Mouse (Mus musculus): Measurements from ENCODE around the gene Ghdc. TPM values are rescaled to one million over a fixed set of nuclear protein-coding genes. Genes with fewer than 3 reads are reported as not detected.

Ghdc gene
- polyA plus RNA-seq, 2 experiments = 3.7 to 12.1 TPM

DNA sequence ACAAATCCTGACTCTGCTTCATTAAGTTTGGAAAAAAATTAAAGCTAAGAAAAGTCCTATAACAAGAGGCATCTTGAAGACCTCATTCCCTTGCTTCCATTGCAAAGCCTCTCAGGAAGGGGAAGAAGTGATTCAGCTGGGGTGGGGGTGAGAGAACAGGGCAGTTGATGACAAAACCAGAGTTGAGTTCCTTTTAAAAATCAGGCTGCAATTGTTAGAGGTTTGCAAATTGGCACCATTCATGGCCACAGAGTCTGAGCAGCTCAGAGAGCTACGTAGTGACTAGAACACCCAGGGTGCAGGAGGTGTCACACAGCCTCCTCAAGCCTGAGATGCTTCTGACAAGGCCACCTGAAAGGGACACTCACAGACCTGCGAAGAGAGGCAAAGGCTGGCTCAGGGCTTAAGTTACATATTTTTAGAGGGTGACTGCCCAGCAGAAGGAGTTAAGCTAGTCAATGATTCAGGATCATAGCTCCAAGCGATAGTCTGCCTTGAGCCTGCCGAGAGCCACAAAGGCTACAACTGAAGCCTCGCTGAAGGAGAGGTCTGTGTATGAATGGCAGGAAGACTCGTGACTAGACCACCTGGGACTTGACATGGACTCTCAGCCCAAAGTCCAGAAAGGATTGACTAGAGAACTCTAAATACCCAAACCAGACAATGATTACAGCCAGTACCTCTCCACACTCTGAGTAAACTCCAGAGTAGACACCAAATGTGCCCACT is 40.1 kb downstream of the Ghdc start:
- Histone ChIP-seq H3K4me1 (ENCODE audit: control insufficient read depth, insufficient read depth, low read length) (no peaks in the 10 kb centered on the region), H3K27ac (replicated peaks; ENCODE audit: low read depth, low read length) (no peak overlapping the region), H3K4me3 (replicated peaks; ENCODE audit: low read length) (no peak overlapping the region), H3K9me3 (ENCODE audit: control insufficient read depth, low read length) (no peaks in the 10 kb centered on the region), H3K9ac (ENCODE audit: low read depth, low read length, severe bottlenecking) (no peak overlapping the region), H3K27me3 (ENCODE audit: control insufficient read depth, insufficient read depth, low read length) (no peaks in the 10 kb centered on the region), H3K36me3 (ENCODE audit: control insufficient read depth, insufficient read depth, low read length) (peaks cover 15% of the 10 kb centered on the region), H3K4me2 (replicated peaks; ENCODE audit: low read depth, low read length, severe bottlenecking) (no peak overlapping the region)
- no peak for TF ChIP-seq POLR2A (IDR thresholded peaks at IDR 0.05; ENCODE audit: borderline replicate concordance, extremely low read depth, insufficient read depth, insufficient read length)
- WGBS = 74% methylated on average over 6 of the region's 6 CpGs
- ATAC-seq (ENCODE audit: low FRiP score, low read depth) (no peak), DNase-seq (ENCODE audit: low spot score) (no peak)

DNA sequence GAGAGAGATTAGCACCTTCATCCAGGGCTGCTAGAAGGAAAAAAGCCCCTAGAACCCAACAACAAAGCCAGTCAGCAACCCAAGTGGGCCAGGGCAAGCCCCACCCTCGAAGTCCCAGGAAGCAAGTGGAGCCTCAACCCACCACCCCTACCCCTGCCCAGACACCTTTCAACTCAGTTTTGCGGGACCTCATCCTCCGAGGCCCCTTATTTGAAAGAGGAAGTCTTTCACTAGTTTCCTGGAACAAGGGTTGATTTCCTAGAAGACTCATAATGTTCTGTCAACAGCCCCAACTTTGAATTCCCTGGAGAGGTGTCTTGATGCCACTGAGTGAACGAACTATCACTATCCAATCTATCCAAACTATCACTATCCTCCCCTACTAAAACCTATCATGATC is 40.8 kb downstream of the Ghdc start:
- H3K4me1 ChIP-seq (ENCODE audit: control insufficient read depth, insufficient read depth, low read length) = no peaks in the 10 kb centered on the region
- H3K36me3 ChIP-seq (ENCODE audit: control insufficient read depth, insufficient read depth, low read length) = peaks cover 12% of the 10 kb centered on the region; the same call in 1 of the 2 replicates
- WGBS = 84% methylated on average over 4 of the region's 4 CpGs
- no peak overlapping the region for H3K4me3 ChIP-seq (replicated peaks; ENCODE audit: low read length)
- no peak for TF ChIP-seq POLR2A (IDR thresholded peaks at IDR 0.05; ENCODE audit: borderline replicate concordance, extremely low read depth, insufficient read depth, insufficient read length)
- no peaks in the 10 kb centered on the region for H3K9me3 ChIP-seq (ENCODE audit: control insufficient read depth, low read length)
- no peak overlapping the region for H3K9ac ChIP-seq (ENCODE audit: low read depth, low read length, severe bottlenecking)
- H3K27me3 ChIP-seq (ENCODE audit: control insufficient read depth, insufficient read depth, low read length) = no peaks in the 10 kb centered on the region
- H3K27ac ChIP-seq (replicated peaks; ENCODE audit: low read depth, low read length) = no peak overlapping the region
- no peak for ATAC-seq (ENCODE audit: low FRiP score, low read depth)
- DNase-seq (ENCODE audit: low spot score) = no peak
- no peak overlapping the region for H3K4me2 ChIP-seq (replicated peaks; ENCODE audit: low read depth, low read length, severe bottlenecking)

DNA sequence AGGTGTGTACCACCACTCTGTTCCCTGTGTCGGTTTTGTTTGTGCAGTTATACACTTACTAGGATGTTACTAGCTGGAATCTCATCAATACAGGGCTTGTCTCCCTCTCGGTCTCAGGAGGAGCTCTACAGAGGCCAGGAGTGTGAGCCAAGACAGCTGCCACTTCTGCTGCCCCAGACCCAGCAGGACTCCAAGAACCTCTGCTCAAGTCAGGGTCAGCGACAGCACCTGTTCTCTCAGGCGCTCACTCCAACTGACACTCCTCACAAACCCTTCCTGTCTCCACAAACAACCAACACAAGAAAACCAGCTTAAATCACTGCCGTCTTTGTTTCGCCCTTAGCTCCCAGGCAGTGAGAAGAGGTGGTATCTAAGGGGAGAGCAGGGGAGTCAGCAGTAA is 42.2 kb downstream of the Ghdc start:
- Histone ChIP-seq H3K4me2 (replicated peaks; ENCODE audit: low read depth, low read length, severe bottlenecking) (no peak overlapping the region), H3K9me3 (ENCODE audit: control insufficient read depth, low read length) (no peaks in the 10 kb centered on the region), H3K36me3 (ENCODE audit: control insufficient read depth, insufficient read depth, low read length) (peaks cover 8% of the 10 kb centered on the region; the same call in 1 of the 2 replicates), H3K9ac (ENCODE audit: low read depth, low read length, severe bottlenecking) (no peak overlapping the region), H3K4me3 (replicated peaks; ENCODE audit: low read length) (no peak overlapping the region), H3K4me1 (ENCODE audit: control insufficient read depth, insufficient read depth, low read length) (no peaks in the 10 kb centered on the region), H3K27ac (replicated peaks; ENCODE audit: low read depth, low read length) (no peak overlapping the region), H3K27me3 (ENCODE audit: control insufficient read depth, insufficient read depth, low read length) (no peaks in the 10 kb centered on the region)
- 82% methylated on average over 6 of the region's 6 CpGs for WGBS
- no peak for TF ChIP-seq POLR2A (IDR thresholded peaks at IDR 0.05; ENCODE audit: borderline replicate concordance, extremely low read depth, insufficient read depth, insufficient read length)
- no peak for ATAC-seq (ENCODE audit: low FRiP score, low read depth)
- no peak for DNase-seq (ENCODE audit: low spot score)

DNA sequence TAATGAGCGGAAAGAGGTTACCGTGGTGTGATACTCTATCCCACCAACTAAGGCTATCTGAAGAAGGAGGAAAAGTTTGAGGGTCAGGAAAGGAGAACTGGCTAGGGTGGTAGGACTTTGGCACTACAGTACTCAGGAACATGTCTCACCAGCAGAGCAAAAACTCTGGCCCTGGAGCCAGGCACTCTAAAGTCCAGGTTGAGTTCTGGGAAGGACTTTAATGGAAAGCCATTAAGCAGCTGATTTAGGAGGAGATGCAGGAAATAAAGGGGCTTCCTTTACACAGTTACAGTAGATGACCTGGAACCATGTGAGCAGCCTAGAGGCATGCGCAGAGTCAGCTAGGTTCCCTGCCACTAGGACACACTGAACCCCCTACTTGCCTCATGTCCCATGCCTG is 43.6 kb downstream of the Ghdc start:
- H3K4me1 ChIP-seq (ENCODE audit: control insufficient read depth, insufficient read depth, low read length) = peaks cover 3% of the 10 kb centered on the region; the same call in 1 of the 2 replicates
- no peak overlapping the region for H3K9ac ChIP-seq (ENCODE audit: low read depth, low read length, severe bottlenecking)
- no peak overlapping the region for H3K4me3 ChIP-seq (replicated peaks; ENCODE audit: low read length)
- 90% methylated on average over 3 of the region's 3 CpGs for WGBS
- DNase-seq (ENCODE audit: low spot score) = no peak
- H3K36me3 ChIP-seq (ENCODE audit: control insufficient read depth, insufficient read depth, low read length) = peaks cover 7% of the 10 kb centered on the region; the same call in 1 of the 2 replicates
- no peak for TF ChIP-seq POLR2A (IDR thresholded peaks at IDR 0.05; ENCODE audit: borderline replicate concordance, extremely low read depth, insufficient read depth, insufficient read length)
- ATAC-seq (ENCODE audit: low FRiP score, low read depth) = no peak
- H3K27me3 ChIP-seq (ENCODE audit: control insufficient read depth, insufficient read depth, low read length) = no peaks in the 10 kb centered on the region
- H3K27ac ChIP-seq (replicated peaks; ENCODE audit: low read depth, low read length) = no peak overlapping the region
- no peak overlapping the region for H3K4me2 ChIP-seq (replicated peaks; ENCODE audit: low read depth, low read length, severe bottlenecking)
- no peaks in the 10 kb centered on the region for H3K9me3 ChIP-seq (ENCODE audit: control insufficient read depth, low read length)

DNA sequence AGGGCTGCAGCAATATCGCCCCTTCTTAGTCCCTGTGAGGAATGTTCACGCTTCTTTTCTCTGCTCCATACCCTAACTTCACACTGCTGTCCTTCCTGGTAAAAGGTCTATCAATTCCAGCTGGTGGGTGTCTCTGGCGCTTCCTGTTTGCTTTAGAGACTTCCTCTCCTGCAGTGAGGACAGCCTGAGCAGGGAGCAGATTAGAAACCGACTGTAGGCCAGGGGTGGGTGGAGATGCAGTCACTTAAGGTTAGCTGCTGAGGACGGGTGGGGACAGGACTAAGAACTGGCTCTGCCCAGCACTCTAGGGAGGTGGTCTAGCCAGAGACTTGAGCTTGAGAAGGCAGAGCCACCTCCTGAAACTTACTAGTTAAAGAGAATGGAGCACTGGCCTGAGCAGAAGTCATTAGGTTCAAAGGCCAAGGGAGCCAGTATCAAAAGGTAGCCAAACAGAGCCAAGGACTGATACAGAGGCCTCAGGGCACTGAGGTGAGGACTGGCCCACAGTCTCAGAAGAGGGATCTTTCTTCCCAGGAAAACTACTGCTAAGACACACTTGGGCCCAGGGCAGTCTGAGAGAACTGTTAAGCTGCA is 45.7 kb downstream of the Ghdc start:
- no peak overlapping the region for H3K4me3 ChIP-seq (replicated peaks; ENCODE audit: low read length)
- H3K4me1 ChIP-seq (ENCODE audit: control insufficient read depth, insufficient read depth, low read length) = peaks cover 3% of the 10 kb centered on the region; the same call in 1 of the 2 replicates
- 28% methylated on average over 5 of the region's 5 CpGs for WGBS
- H3K9me3 ChIP-seq (ENCODE audit: control insufficient read depth, low read length) = no peaks in the 10 kb centered on the region
- no peak overlapping the region for H3K4me2 ChIP-seq (replicated peaks; ENCODE audit: low read depth, low read length, severe bottlenecking)
- ATAC-seq (ENCODE audit: low FRiP score, low read depth) = no peak
- peaks cover 11% of the 10 kb centered on the region for H3K36me3 ChIP-seq (ENCODE audit: control insufficient read depth, insufficient read depth, low read length)
- H3K9ac ChIP-seq (ENCODE audit: low read depth, low read length, severe bottlenecking) = no peak overlapping the region
- no peak for TF ChIP-seq POLR2A (IDR thresholded peaks at IDR 0.05; ENCODE audit: borderline replicate concordance, extremely low read depth, insufficient read depth, insufficient read length)
- H3K27me3 ChIP-seq (ENCODE audit: control insufficient read depth, insufficient read depth, low read length) = no peaks in the 10 kb centered on the region
- H3K27ac ChIP-seq (replicated peaks; ENCODE audit: low read depth, low read length) = no peak overlapping the region; the same call in 1 of the 2 replicates
- DNase-seq (ENCODE audit: low spot score) = no peak

Measured in limb, embryonic 14.5 days (tissue).